Mouse (Mus musculus) T-helper 2 cell (primary cell): ENCODE data around the gene 4930544D05Rik.

Experiments used
- in situ Hi-C: fragments of 300-600 bp; cut with MboI, MseI; formaldehyde crosslinking; loops from one replicate; pipeline ENCODE4 v1.15.1; 2025; ENCODE audit warnings: high pct_unique_total_duplicates

4930544D05Rik gene

GRCm38 (mm10) chr11:70641241-70641640 is 25.6 kb downstream of the 4930544D05Rik start:
- in situ Hi-C loops, result no loop called here

- in situ Hi-C loops, result no loop called here
These were observed 27.4 kb downstream of the 4930544D05Rik start for GRCm38 (mm10) chr11:70643051-70643450.

GRCm38 (mm10) chr11:70644564-70645103 is 29.0 kb downstream of the 4930544D05Rik start:
- in situ Hi-C loops, result no loop called here

- in situ Hi-C loops, result no loop called here
These were observed 30.0 kb downstream of the 4930544D05Rik start for GRCm38 (mm10) chr11:70645461-70646258.

- in situ Hi-C loops, result no loop called here
These were observed 30.6 kb downstream of the 4930544D05Rik start for GRCm38 (mm10) chr11:70646259-70646555.

GRCm38 (mm10) chr11:70646691-70647650 is 31.3 kb downstream of the 4930544D05Rik start, which contains the start of the genes Rnf167 and Slc25a11:
Gene Rnf167 (plus strand): TSS chr11:70647235.
Gene Slc25a11 (minus strand): TSS chr11:70647479.
- in situ Hi-C loops, result no loop called here

- in situ Hi-C loops, result no loop called here
These were observed 32.2 kb downstream of the 4930544D05Rik start for GRCm38 (mm10) chr11:70647716-70648420.

GRCm38 (mm10) chr11:70648512-70648911 is 32.9 kb downstream of the 4930544D05Rik start:
- in situ Hi-C loops, result no loop called here

GRCm38 (mm10) chr11:70649185-70649734 is 33.6 kb downstream of the 4930544D05Rik start:
- in situ Hi-C loops, result no loop called here

GRCm38 (mm10) chr11:70650322-70651175 is 34.9 kb downstream of the 4930544D05Rik start:
- in situ Hi-C loops, result loop anchor here (25.0 kb wide), 2 partner anchors 888 to 1238 kb away; partner anchors contain the start of genes Kdm6b, Polr2a, Slc35g3 and Zbtb4

GRCm38 (mm10) chr11:70651391-70651790 is 35.7 kb downstream of the 4930544D05Rik start:
- in situ Hi-C loops, result loop anchor here (25.0 kb wide), 2 partner anchors 889 to 1239 kb away; partner anchors contain the start of genes Kdm6b, Polr2a, Slc35g3 and Zbtb4

GRCm38 (mm10) chr11:70652029-70652883 is 36.6 kb downstream of the 4930544D05Rik start:
- in situ Hi-C loops, result loop anchor here (25.0 kb wide), 2 partner anchors 890 to 1240 kb away; partner anchors contain the start of genes Kdm6b, Polr2a, Slc35g3 and Zbtb4

GRCm38 (mm10) chr11:70652884-70653344 is 37.3 kb downstream of the 4930544D05Rik start:
- in situ Hi-C loops, result loop anchor here (25.0 kb wide), 2 partner anchors 891 to 1241 kb away; partner anchors contain the start of genes Kdm6b, Polr2a, Slc35g3 and Zbtb4

GRCm38 (mm10) chr11:70653345-70654197 is 37.9 kb downstream of the 4930544D05Rik start:
- in situ Hi-C loops, result loop anchor here (25.0 kb wide), 2 partner anchors 891 to 1241 kb away; partner anchors contain the start of genes Kdm6b, Polr2a, Slc35g3 and Zbtb4

GRCm38 (mm10) chr11:70654198-70654922 is 38.7 kb downstream of the 4930544D05Rik start, which contains the start of gene Pfn1:
Gene Pfn1 (minus strand): TSS chr11:70654644.
- in situ Hi-C loops, result loop anchor here (25.0 kb wide), 2 partner anchors 892 to 1242 kb away; partner anchors contain the start of genes Kdm6b, Polr2a, Slc35g3 and Zbtb4

GRCm38 (mm10) chr11:70654923-70655570 is 39.4 kb downstream of the 4930544D05Rik start:
- in situ Hi-C loops, result loop anchor here (25.0 kb wide), 2 partner anchors 893 to 1243 kb away; partner anchors contain the start of genes Kdm6b, Polr2a, Slc35g3 and Zbtb4
